Mouse (Mus musculus) layer of hippocampus, adult 11-12 months (tissue): ENCODE measurements around the gene Gm10118.
A peak's percentile ranks its signal among the peaks of the same experiment; 100 is the strongest.

Source experiments
- DNase-seq: peaks from one replicate; pipeline ENCODE4 v3.0.0; 2022; ENCODE audit warnings: low spot score

Gene Gm10118

GRCm38 (mm10) chr10:63927334-63927733 is at the start of gene Gm10118:
Gm10118 (minus strand) TSS chr10:63927434.
- no peak for DNase-seq

- no peak for DNase-seq
These were observed 45.1 kb upstream of the Gm10118 start for GRCm38 (mm10) chr10:63972300-63972699.

- peak; percentile 20 for DNase-seq
These were observed 27.2 kb upstream of the Gm10118 start for GRCm38 (mm10) chr10:63954308-63954930.

- no peak for DNase-seq
These were observed 24.2 kb upstream of the Gm10118 start for GRCm38 (mm10) chr10:63951481-63951880.

GRCm38 (mm10) chr10:63950867-63951266 is 23.6 kb upstream of the Gm10118 start:
- no peak for DNase-seq

- peak; percentile 20 for DNase-seq
These were observed 20.0 kb upstream of the Gm10118 start for GRCm38 (mm10) chr10:63947266-63947665.

- DNase-seq = no peak
These were observed 18.3 kb upstream of the Gm10118 start for GRCm38 (mm10) chr10:63945534-63945933.

GRCm38 (mm10) chr10:63933946-63934345 is 6.7 kb upstream of the Gm10118 start:
- DNase-seq = no peak

GRCm38 (mm10) chr10:63908878-63909277 is 18.4 kb downstream of the Gm10118 start:
- no peak for DNase-seq

- no peak for DNase-seq
These were observed 27.3 kb downstream of the Gm10118 start for GRCm38 (mm10) chr10:63899891-63900290.

GRCm38 (mm10) chr10:63894612-63895011 is 32.6 kb downstream of the Gm10118 start:
- no peak for DNase-seq

- DNase-seq = no peak
These were observed 40.7 kb downstream of the Gm10118 start for GRCm38 (mm10) chr10:63886449-63887088.

GRCm38 (mm10) chr10:63880462-63880903 is 46.8 kb downstream of the Gm10118 start:
- peak; percentile 46 for DNase-seq
